Mouse (Mus musculus) heart, postnatal 0 days (tissue): ENCODE measurements at regions not wholly inside any gene's neighbourhood (a gene's known extent, or its start where the extent isn't known, plus 50 kb on each side); places are given as distances from the start of the nearest gene placed in this dataset.

Source experiments
- ATAC-seq: fragments of 200-750 bp; cut with Nextera tagmentation; 2 replicates; pipeline ENCODE4 v1.8.0; 2017; ENCODE audit warnings: low read depth, moderate number of reproducible peaks, moderate library complexity; ENCODE audit not compliant: insufficient read depth
- DNase-seq: peaks from one replicate; pipeline ENCODE4 v3.0.0-alpha.2; 2016; ENCODE audit warnings: low spot score
- H3K27ac ChIP-seq: fragments of 300-500 bp; sonication (generic); 2 replicates; pipeline ENCODE4 v1.5.1; 2014; ENCODE audit warnings: low read depth, mild to moderate bottlenecking
- H3K27me3 ChIP-seq: fragments of 300-500 bp; sonication (generic); 2 replicates; pipeline ENCODE4 v1.6.1; 2014; ENCODE audit warnings: low read length, mixed read lengths; ENCODE audit not compliant: control insufficient read depth, insufficient read depth
- H3K36me3 ChIP-seq: fragments of 300-500 bp; sonication (generic); replicated peaks from 2 replicates; pipeline ENCODE4 v1.6.1; 2014; ENCODE audit warnings: low read length, mixed read lengths; ENCODE audit not compliant: control insufficient read depth, insufficient read depth
- H3K4me1 ChIP-seq: fragments of 300-500 bp; sonication (generic); 2 replicates; pipeline ENCODE4 v1.6.1; 2014; ENCODE audit warnings: antibody characterized with exemption; ENCODE audit not compliant: control insufficient read depth, insufficient read depth
- H3K4me2 ChIP-seq: fragments of 300-500 bp; sonication (generic); 2 replicates; pipeline ENCODE4 v1.6.1; 2014; ENCODE audit warnings: low read depth, mild to moderate bottlenecking, low read length, moderate library complexity
- H3K4me3 ChIP-seq: fragments of 300-500 bp; sonication (generic); 2 replicates; pipeline ENCODE4 v1.5.1; 2014; ENCODE audit warnings: low read depth, low read length
- H3K9ac ChIP-seq: fragments of 300-500 bp; sonication (generic); replicated peaks from 2 replicates; pipeline ENCODE4 v1.6.1; 2014; ENCODE audit warnings: low read depth, low read length, mixed read lengths
- H3K9me3 ChIP-seq: fragments of 300-500 bp; sonication (generic); replicated peaks from 2 replicates; pipeline ENCODE4 v1.6.1; 2016; ENCODE audit warnings: low read length; ENCODE audit not compliant: control insufficient read depth
- CTCF ChIP-seq: IDR thresholded peaks from 2 replicates; pipeline ENCODE4 v1.5.1; 2016; ENCODE audit warnings: antibody characterized with exemption, control low read depth, low read depth
- EP300 ChIP-seq: IDR thresholded peaks from 2 replicates; pipeline ENCODE4 v1.6.1; 2016; ENCODE audit warnings: antibody characterized with exemption, low read depth
- WGBS: fragments of 180-500 bp; shearing (Covaris S2); extraction: QIAGEN DNeasy Blood & Tissue Kit; methylation state at CpG from one replicate; pipeline ENCODE4 v1.1.7; 2014; 5-methylcytosine and 5-hydroxymethylcytosine counted together

- no peaks in the 10 kb centered on the region for H3K4me1 ChIP-seq
- no peaks in the 10 kb centered on the region for H3K36me3 ChIP-seq
- DNase-seq (no peak), ATAC-seq (no peak)
- no peak overlapping the region for H3K4me2 ChIP-seq
- H3K4me3 ChIP-seq = no peak overlapping the region
- TF ChIP-seq EP300 = no peak
- no peak for TF ChIP-seq CTCF
- H3K27ac ChIP-seq = no peak overlapping the region
- 84% methylated on average over 3 of the region's 3 CpGs for WGBS
- no peaks in the 10 kb centered on the region for H3K27me3 ChIP-seq
- no peaks in the 10 kb centered on the region for H3K9me3 ChIP-seq
- no peak overlapping the region for H3K9ac ChIP-seq
Measured at GRCm38 (mm10) chr4:72411343-72411742, 210.6 kb upstream of the Tle1 start.

- WGBS = 79% methylated on average over 1 of the region's 1 CpGs
- H3K9me3 ChIP-seq = no peaks in the 10 kb centered on the region
- no peak overlapping the region for H3K9ac ChIP-seq
- ATAC-seq (no peak), DNase-seq (no peak)
- no peaks in the 10 kb centered on the region for H3K27me3 ChIP-seq
- H3K36me3 ChIP-seq = no peaks in the 10 kb centered on the region
- no peak overlapping the region for H3K4me2 ChIP-seq
- no peak overlapping the region for H3K4me3 ChIP-seq
- no peaks in the 10 kb centered on the region for H3K4me1 ChIP-seq
- no peak overlapping the region for H3K27ac ChIP-seq
- TF ChIP-seq EP300 = no peak
- no peak for TF ChIP-seq CTCF
Measured at GRCm38 (mm10) chr4:72400759-72401158, 200.0 kb upstream of the Tle1 start.

- H3K36me3 ChIP-seq = no peaks in the 10 kb centered on the region
- no peaks in the 10 kb centered on the region for H3K9me3 ChIP-seq
- WGBS = 71% methylated on average over 3 of the region's 3 CpGs
- H3K4me1 ChIP-seq = no peaks in the 10 kb centered on the region
- no peak for DNase-seq
- no peak overlapping the region for H3K4me2 ChIP-seq
- no peak overlapping the region for H3K27ac ChIP-seq
- H3K27me3 ChIP-seq = peaks cover 31% of the 10 kb centered on the region; the same call in 1 of the 2 replicates
- no peak for ATAC-seq
- no peak overlapping the region for H3K4me3 ChIP-seq
- H3K9ac ChIP-seq = no peak overlapping the region
- no peak for TF ChIP-seq EP300
- no peak for TF ChIP-seq CTCF
Measured at GRCm38 (mm10) chr4:72391887-72392435, 191.2 kb upstream of the Tle1 start.

DNA sequence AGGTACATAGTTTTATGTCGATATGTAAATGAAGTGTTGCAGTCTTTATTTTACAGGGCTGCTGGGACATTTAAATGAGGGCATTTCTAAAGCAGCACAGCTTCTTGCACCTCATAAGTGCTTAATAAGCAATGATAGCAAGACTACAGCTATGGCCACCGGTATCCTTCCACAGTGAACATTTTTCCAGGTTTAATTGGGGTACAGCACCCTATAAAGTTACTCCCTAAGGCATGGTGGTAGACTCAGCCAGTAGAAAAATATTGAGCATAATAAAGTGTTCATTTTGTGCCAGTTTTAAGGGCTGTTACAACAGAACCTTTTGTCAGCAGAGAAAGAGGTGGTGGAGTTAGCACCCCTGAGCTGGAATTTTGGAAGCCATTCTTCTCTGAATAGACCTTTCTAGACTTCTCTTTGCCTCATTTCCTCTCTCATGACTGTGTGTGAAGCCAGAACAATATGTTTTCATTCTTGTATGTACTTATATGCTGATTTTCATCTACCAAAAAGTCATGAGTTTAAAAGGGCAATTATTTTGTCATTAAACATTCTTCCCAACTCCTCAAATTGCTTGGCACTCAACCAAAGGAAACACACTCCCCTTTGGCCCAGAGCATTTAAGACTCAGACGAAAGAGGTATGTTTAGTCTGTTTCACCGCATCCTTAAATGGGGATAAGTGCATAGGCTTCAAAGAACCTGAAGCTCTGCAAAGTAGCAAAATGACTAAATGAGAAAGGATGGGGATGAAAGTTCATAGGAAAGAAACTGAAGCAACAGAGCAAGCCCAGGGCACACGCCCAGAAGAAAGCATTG is 189.3 kb upstream of the Tle1 start:
- Histone ChIP-seq H3K4me1 (no peaks in the 10 kb centered on the region), H3K4me2 (no peak overlapping the region), H3K27ac (no peak overlapping the region), H3K9ac (no peak overlapping the region), H3K36me3 (no peaks in the 10 kb centered on the region), H3K4me3 (no peak overlapping the region), H3K27me3 (peaks cover 34% of the 10 kb centered on the region; the same call in 1 of the 2 replicates), H3K9me3 (no peaks in the 10 kb centered on the region)
- no peak for DNase-seq
- 63% methylated on average over 5 of the region's 5 CpGs for WGBS
- TF ChIP-seq EP300 (no peak), CTCF (no peak)
- no peak for ATAC-seq

- H3K4me1 ChIP-seq = peaks cover 3% of the 10 kb centered on the region; the same call in 1 of the 2 replicates
- 36% methylated on average over 12 of the region's 12 CpGs for WGBS
- H3K4me3 ChIP-seq = no peak overlapping the region
- H3K27me3 ChIP-seq = peaks cover 50% of the 10 kb centered on the region; the same call in 1 of the 2 replicates
- H3K9ac ChIP-seq = no peak overlapping the region
- no peaks in the 10 kb centered on the region for H3K36me3 ChIP-seq
- no peak overlapping the region for H3K4me2 ChIP-seq
- ATAC-seq = 0 out of 2 replicates have a peak, but pooled peaks have one; percentile 49
- H3K27ac ChIP-seq = no peak overlapping the region
- DNase-seq = peak; percentile 13
- TF ChIP-seq CTCF = 0 out of 2 replicates have a peak, but pooled peaks have one; percentile 8
- TF ChIP-seq EP300 = 0 out of 2 replicates have a peak, but pooled peaks have one; percentile 68
- H3K9me3 ChIP-seq = no peaks in the 10 kb centered on the region
Measured at GRCm38 (mm10) chr4:72384901-72385264, 184.2 kb upstream of the Tle1 start.
